Mouse (Mus musculus) gastrocnemius, postnatal 25 days (tissue): ENCODE measurements at regions not wholly inside any gene's neighbourhood (a gene's known extent, or its start where the extent isn't known, plus 50 kb on each side); places are given as distances from the start of the nearest gene placed in this dataset.
"Not testable (repeated sequence)": the region's sequence is repeated elsewhere in the genome, so short reads cannot be mapped to it uniquely, and the experiment has no call there.

ENCODE experiments used
- DNase-seq: peaks from one replicate; pipeline ENCODE4 v3.0.0; 2022

DNA sequence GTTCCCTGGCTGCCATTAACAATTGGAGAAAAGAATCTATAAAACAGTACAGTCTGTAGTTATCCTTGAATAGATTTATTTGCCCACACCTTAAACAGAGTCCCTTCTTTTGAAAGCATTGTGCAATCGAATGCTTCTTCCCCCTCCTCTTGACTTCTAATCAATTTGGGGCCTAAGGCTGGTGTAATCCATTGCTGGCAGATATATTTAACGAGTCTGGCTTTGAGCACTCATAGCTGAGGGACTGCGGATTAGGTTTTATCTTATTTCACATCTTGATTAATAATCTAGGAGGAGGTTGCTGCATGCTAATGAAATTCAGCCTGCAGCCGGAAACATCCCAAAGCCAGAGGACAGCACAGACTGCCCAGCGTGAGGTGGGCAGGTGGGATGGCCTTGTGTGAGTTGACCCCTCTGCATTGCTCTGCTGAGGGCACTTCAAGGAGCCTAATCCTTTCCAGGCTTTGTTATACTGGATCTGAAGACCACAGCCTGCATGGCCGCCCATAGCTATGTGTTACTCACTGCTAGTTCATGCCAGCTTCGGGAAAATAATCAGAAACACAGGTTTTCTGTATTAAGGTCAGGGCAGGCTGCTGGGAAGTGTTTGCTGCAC lies 163.6 kb downstream of the Mterf1b start:
- no peak for DNase-seq

DNA sequence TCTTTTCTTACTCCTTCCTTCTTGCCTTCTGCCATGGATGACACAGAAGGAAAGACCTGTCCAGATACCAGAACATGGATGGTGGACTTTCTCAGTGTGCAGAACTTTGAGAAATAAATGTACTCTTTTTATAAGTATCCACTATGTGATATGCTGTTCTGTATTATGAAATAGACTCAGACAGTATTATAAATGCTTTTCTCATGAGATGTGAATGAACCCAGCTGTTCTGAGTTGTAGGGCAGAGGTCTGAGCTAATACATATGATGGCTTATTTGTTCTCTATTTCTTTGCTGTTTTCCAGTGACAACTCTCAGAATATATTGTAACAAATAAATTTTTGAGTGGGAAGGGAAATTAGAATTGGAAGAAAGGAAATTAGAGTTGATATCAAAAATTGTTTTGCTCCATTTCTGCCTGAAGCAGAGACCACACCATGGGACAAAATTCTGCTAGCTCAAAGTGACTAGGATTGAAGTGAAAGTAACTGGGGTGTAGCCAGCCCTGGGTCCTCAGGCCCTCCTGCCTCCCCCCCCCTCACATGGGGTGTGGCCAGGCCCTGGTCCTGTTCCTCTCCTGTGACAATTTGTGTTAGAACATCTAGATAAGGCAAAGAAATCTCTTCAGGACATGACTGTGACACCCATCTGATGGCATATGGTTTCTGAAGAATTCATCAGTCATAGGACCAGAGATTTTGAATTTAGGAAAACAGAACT lies 164.5 kb downstream of the Mterf1b start:
- not testable (repeated sequence) for DNase-seq

DNA sequence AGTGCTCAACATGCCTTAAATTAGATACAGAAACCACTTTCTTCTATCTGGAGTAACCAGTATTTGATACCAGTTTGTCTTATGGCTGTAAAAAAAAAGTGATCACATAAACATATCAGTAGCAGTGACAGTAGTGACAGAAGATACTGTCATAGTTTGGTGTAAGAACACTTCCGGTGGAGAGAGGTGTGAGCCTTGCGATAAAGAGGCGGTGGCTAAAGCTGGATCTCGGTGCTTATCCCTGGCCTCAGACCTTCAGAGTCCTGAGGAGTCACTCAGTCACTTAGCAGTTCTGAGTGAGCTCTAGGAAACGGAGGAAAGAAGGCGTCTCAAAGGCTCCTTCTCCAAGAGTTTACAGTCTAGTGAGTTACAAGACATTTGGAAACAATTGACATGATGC lies 169.4 kb downstream of the Mterf1b start:
- DNase-seq = not testable (repeated sequence)

DNA sequence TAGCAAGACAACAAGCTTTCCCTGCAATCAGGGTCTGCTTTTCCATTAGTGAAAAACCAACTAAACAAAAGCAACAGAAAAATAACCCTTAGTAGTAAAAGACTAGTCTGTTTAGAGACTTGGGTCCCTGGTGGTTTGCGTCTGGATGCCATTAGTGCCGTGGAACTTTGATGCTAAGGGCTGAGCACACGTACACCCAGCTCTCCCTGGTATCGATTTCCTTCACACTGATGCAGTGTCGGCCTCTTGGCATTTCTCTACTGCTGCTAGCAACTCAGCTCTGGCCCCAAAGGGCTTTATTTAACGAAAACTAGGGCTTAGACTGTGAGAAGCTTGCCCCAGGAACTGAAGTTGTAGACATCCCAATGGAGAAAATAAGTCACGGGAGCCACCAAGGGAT lies 192.6 kb downstream of the Mterf1b start:
- DNase-seq = not testable (repeated sequence)

- DNase-seq = no peak
These were observed 198.9 kb downstream of the Mterf1b start for GRCm38 (mm10) chr5:4391083-4391482.

- not testable (repeated sequence) for DNase-seq
These were observed 202.3 kb downstream of the Mterf1b start for GRCm38 (mm10) chr5:4394353-4395052.

DNA sequence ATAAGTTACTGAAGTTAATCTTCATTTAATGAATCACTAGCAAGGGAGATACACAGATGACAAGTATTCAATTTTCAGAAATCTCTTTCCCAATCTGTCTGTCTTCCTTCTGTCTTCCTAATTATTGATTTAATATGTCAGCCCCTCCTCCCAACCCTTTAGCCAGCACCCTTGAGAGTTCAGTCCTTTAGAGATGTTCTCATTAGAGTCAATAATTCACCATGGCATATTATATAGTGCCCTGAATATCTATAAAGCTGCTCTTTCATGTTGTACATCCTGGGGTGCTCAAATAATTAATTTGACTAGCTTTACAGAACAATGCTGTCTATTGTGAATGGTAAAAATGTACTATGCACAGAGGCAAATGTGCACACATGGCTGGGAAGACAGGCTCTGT lies 205.9 kb downstream of the Mterf1b start:
- no peak for DNase-seq

DNA sequence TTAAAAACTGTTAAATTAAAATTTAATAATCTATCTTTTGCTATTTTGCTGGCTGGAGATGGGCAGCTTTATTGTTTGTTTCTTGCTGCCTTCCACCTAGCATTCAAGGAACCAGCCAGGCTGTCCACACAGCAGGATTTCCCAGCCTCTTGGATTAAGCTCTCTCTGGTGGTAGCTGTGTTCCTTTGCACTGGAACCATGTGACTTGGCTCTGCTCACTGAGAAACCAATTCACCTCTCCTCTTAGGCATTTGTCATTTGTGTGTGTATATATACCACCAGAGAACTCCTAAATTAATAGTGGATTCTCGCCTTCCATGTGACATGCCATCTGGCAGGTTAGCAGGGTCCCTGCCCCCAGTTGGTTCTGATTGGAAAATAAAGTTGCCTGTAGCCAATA lies 225.6 kb downstream of the Mterf1b start:
- no peak for DNase-seq
